Mouse (Mus musculus) E14TG2a.4 (cell line): ENCODE data around the gene Tbc1d22a.

ENCODE experiments used
- H3K27me3 ChIP-seq: 2 replicates; pipeline ENCODE4 v1.6.1; 2014; ENCODE audit warnings: low read length, control low read depth; ENCODE audit not compliant: insufficient read depth
- H3K36me3 ChIP-seq: 2 replicates; pipeline ENCODE4 v1.6.1; 2014; ENCODE audit warnings: low read length, control low read depth; ENCODE audit not compliant: insufficient read depth
- H3K4me1 ChIP-seq: replicated peaks from 2 replicates; pipeline ENCODE4 v1.6.1; 2014; ENCODE audit warnings: low read depth, low read length, control low read depth
- H3K4me3 ChIP-seq: replicated peaks from 2 replicates; pipeline ENCODE4 v1.5.1; 2014; ENCODE audit warnings: mild to moderate bottlenecking, low read length
- H3K9me3 ChIP-seq: 2 replicates; pipeline ENCODE4 v1.6.1; 2014; ENCODE audit warnings: low read length, control low read depth
- CTCF ChIP-seq: conservative IDR thresholded peaks from 2 replicates; pipeline ENCODE4 v1.5.1; 2014; ENCODE audit warnings: low read length
- NANOG ChIP-seq: IDR thresholded peaks from 2 replicates; pipeline ENCODE4 v1.6.1; 2014; ENCODE audit warnings: borderline replicate concordance, low read length, mixed read lengths
- POU5F1 ChIP-seq: IDR thresholded peaks from 2 replicates; pipeline ENCODE4 v1.6.1; 2014; ENCODE audit warnings: low read length, borderline replicate concordance

Gene Tbc1d22a

GRCm38 (mm10) chr15:86264389-86264788 lies 50.1 kb downstream of the Tbc1d22a start:
- TF ChIP-seq CTCF (no peak), NANOG (no peak), POU5F1 (no peak)
- peaks cover 2% of the 10 kb centered on the region; the same call in 1 of the 2 replicates for H3K36me3 ChIP-seq
- no peaks in the 10 kb centered on the region for H3K27me3 ChIP-seq
- H3K4me3 ChIP-seq: no peak overlapping the region
- peaks cover 16% of the 10 kb centered on the region for H3K4me1 ChIP-seq
- no peaks in the 10 kb centered on the region for H3K9me3 ChIP-seq

- Histone ChIP-seq H3K4me3 (no peak overlapping the region), H3K36me3 (peaks cover 2% of the 10 kb centered on the region; the same call in 1 of the 2 replicates), H3K4me1 (peaks cover 16% of the 10 kb centered on the region), H3K27me3 (no peaks in the 10 kb centered on the region), H3K9me3 (no peaks in the 10 kb centered on the region)
- TF ChIP-seq CTCF: no peak
Measured at GRCm38 (mm10) chr15:86264803-86265202, 50.5 kb downstream of the Tbc1d22a start.

GRCm38 (mm10) chr15:86266975-86267374 lies 52.7 kb downstream of the Tbc1d22a start:
- Histone ChIP-seq H3K4me1 (peaks cover 16% of the 10 kb centered on the region), H3K27me3 (no peaks in the 10 kb centered on the region), H3K9me3 (no peaks in the 10 kb centered on the region), H3K36me3 (0 out of 2 replicates have a peak, but pooled peaks cover 2% of the 10 kb centered on the region), H3K4me3 (no peak overlapping the region)
- TF ChIP-seq POU5F1: no peak
- TF ChIP-seq NANOG: no peak
- TF ChIP-seq CTCF: no peak

- Histone ChIP-seq H3K4me3 (no peak overlapping the region), H3K36me3 (no peaks in the 10 kb centered on the region), H3K27me3 (no peaks in the 10 kb centered on the region), H3K9me3 (no peaks in the 10 kb centered on the region), H3K4me1 (peaks cover 16% of the 10 kb centered on the region)
- TF ChIP-seq NANOG: no peak
Measured at GRCm38 (mm10) chr15:86268526-86268925, 54.3 kb downstream of the Tbc1d22a start.

- Histone ChIP-seq H3K36me3 (no peaks in the 10 kb centered on the region; the same call in 1 of the 2 replicates), H3K27me3 (no peaks in the 10 kb centered on the region), H3K4me1 (no peaks in the 10 kb centered on the region), H3K9me3 (no peaks in the 10 kb centered on the region), H3K4me3 (no peak overlapping the region)
- no peak for TF ChIP-seq NANOG
- TF ChIP-seq POU5F1: no peak
- TF ChIP-seq CTCF: no peak
Measured at GRCm38 (mm10) chr15:86275754-86276153, 61.5 kb downstream of the Tbc1d22a start.

GRCm38 (mm10) chr15:86276538-86277264 lies 62.4 kb downstream of the Tbc1d22a start:
- TF ChIP-seq NANOG (no peak), POU5F1 (no peak)
- H3K27me3 ChIP-seq: no peaks in the 10 kb centered on the region
- H3K36me3 ChIP-seq: no peaks in the 10 kb centered on the region; the same call in 1 of the 2 replicates
- H3K4me1 ChIP-seq: no peaks in the 10 kb centered on the region
- H3K4me3 ChIP-seq: no peak overlapping the region
- H3K9me3 ChIP-seq: no peaks in the 10 kb centered on the region

- TF ChIP-seq POU5F1: no peak
- TF ChIP-seq CTCF: no peak
- TF ChIP-seq NANOG: no peak
Measured at GRCm38 (mm10) chr15:86277428-86277827, 63.2 kb downstream of the Tbc1d22a start.

GRCm38 (mm10) chr15:86279059-86279974 lies 65.1 kb downstream of the Tbc1d22a start:
- Histone ChIP-seq H3K36me3 (no peaks in the 10 kb centered on the region; the same call in 1 of the 2 replicates), H3K4me1 (peaks cover 24% of the 10 kb centered on the region), H3K9me3 (no peaks in the 10 kb centered on the region), H3K4me3 (no peak overlapping the region), H3K27me3 (no peaks in the 10 kb centered on the region)
- TF ChIP-seq NANOG: no peak
- TF ChIP-seq POU5F1: no peak
- TF ChIP-seq CTCF: no peak

More at GRCm38 (mm10) chr15:86277428-86277827, 63.2 kb downstream of the Tbc1d22a start:
- peaks cover 6% of the 10 kb centered on the region for H3K4me1 ChIP-seq
- H3K4me3 ChIP-seq: no peak overlapping the region
- H3K27me3 ChIP-seq: no peaks in the 10 kb centered on the region
- no peaks in the 10 kb centered on the region for H3K9me3 ChIP-seq
- no peaks in the 10 kb centered on the region; the same call in 1 of the 2 replicates for H3K36me3 ChIP-seq

GRCm38 (mm10) chr15:86280137-86280536 lies 65.9 kb downstream of the Tbc1d22a start:
- peaks cover 33% of the 10 kb centered on the region for H3K4me1 ChIP-seq
- no peaks in the 10 kb centered on the region for H3K9me3 ChIP-seq
- TF ChIP-seq CTCF (no peak), NANOG (no peak), POU5F1 (no peak)
- no peaks in the 10 kb centered on the region for H3K27me3 ChIP-seq
- H3K4me3 ChIP-seq: no peak overlapping the region
- no peaks in the 10 kb centered on the region; the same call in 1 of the 2 replicates for H3K36me3 ChIP-seq
